Mouse (Mus musculus): ENCODE results near the gene Scpep1. TPM values are rescaled to one million over a fixed set of nuclear protein-coding genes. Genes with fewer than 3 reads are reported as not detected.

Gene Scpep1
- polyA plus RNA-seq, 1 experiment = 16.8 TPM

GRCm38 (mm10) chr11:88888996-88889395, 66.3 kb downstream of the Scpep1 start:
- Histone ChIP-seq H3K4me3 (ENCODE audit: insufficient read depth, low read length) (no peak overlapping the region), H3K4me1 (ENCODE audit: control insufficient read depth, insufficient read depth, low read length) (no peaks in the 10 kb centered on the region), H3K27ac (ENCODE audit: insufficient read depth, low read length) (no peak overlapping the region)
- TF ChIP-seq POLR2A (IDR thresholded peaks at IDR 0.05; ENCODE audit: extremely low read depth, insufficient read depth, low read length) = no peak
- TF ChIP-seq CTCF (IDR thresholded peaks at IDR 0.05; ENCODE audit: extremely low read depth, insufficient read depth, low read length) = no peak

- Histone ChIP-seq H3K27ac (ENCODE audit: insufficient read depth, low read length) (no peak overlapping the region), H3K4me3 (ENCODE audit: insufficient read depth, low read length) (no peak overlapping the region), H3K4me1 (ENCODE audit: control insufficient read depth, insufficient read depth, low read length) (no peaks in the 10 kb centered on the region)
- no peak for TF ChIP-seq POLR2A (IDR thresholded peaks at IDR 0.05; ENCODE audit: extremely low read depth, insufficient read depth, low read length)
- no peak for TF ChIP-seq CTCF (IDR thresholded peaks at IDR 0.05; ENCODE audit: extremely low read depth, insufficient read depth, low read length)
Measured at GRCm38 (mm10) chr11:88884376-88885065, 70.7 kb downstream of the Scpep1 start.

GRCm38 (mm10) chr11:88878011-88878410, 77.3 kb downstream of the Scpep1 start:
- TF ChIP-seq CTCF (IDR thresholded peaks at IDR 0.05; ENCODE audit: extremely low read depth, insufficient read depth, low read length) = no peak
- no peak for TF ChIP-seq POLR2A (IDR thresholded peaks at IDR 0.05; ENCODE audit: extremely low read depth, insufficient read depth, low read length)
- Histone ChIP-seq H3K4me3 (ENCODE audit: insufficient read depth, low read length) (no peak overlapping the region), H3K4me1 (ENCODE audit: control insufficient read depth, insufficient read depth, low read length) (no peaks in the 10 kb centered on the region)

More at GRCm38 (mm10) chr11:88878011-88878410, 77.3 kb downstream of the Scpep1 start:
- no peak overlapping the region for H3K27ac ChIP-seq (ENCODE audit: insufficient read depth, low read length)

Other genes with a start within 250 kb of the Scpep1 start
- 57.1 and 57.5 TPM in 2 replicates for gene Msi2, start 237.0 kb downstream of the Scpep1 start, polyA plus RNA-seq (2012; rRNA removed)
- 39.6 and 42.3 TPM in 2 replicates for gene Akap1, start 90.9 kb downstream of the Scpep1 start, polyA plus RNA-seq (2012; rRNA removed)
- not detected in 2 replicates for gene Elobl, start 11.5 kb upstream of the Scpep1 start, polyA plus RNA-seq (2012; rRNA removed)
- gene Coil, start 14.8 kb upstream of the Scpep1 start, polyA plus RNA-seq (2012; rRNA removed) = 18.8 and 19.3 TPM in 2 replicates
- gene Trim25, start 43.9 kb upstream of the Scpep1 start, polyA plus RNA-seq (2012; rRNA removed) = 3.2 and 3.7 TPM in 2 replicates
- gene Dgke, start 111.4 kb upstream of the Scpep1 start, polyA plus RNA-seq (2012; rRNA removed) = 35.3 and 36.2 TPM in 2 replicates
- gene Gm525, start 118.4 kb upstream of the Scpep1 start, polyA plus RNA-seq (2012; rRNA removed) = 0.23 and 0.45 TPM in 2 replicates